Mouse (Mus musculus) layer of hippocampus, adult 2 months (tissue): ENCODE measurements around the gene Proz. TPM values are rescaled to one million over a fixed set of nuclear protein-coding genes. Genes with fewer than 3 reads are reported as not detected.
"Not testable (repeated sequence)": the region's sequence is repeated elsewhere in the genome, so short reads cannot be mapped to it uniquely, and the experiment has no call there.

ENCODE experiments used
- DNase-seq, 2 experiments: peaks; one replicate each; pipeline ENCODE4 v3.0.0; 2022; ENCODE audit warnings: low spot score in 2 of 2
- H3K27ac ChIP-seq: fragments of 200-600 bp; 2 replicates; pipeline ENCODE4 v1.8.1; 2022
- H3K4me3 ChIP-seq: fragments of 200-600 bp; 2 replicates; pipeline ENCODE4 v1.8.1; 2022; ENCODE audit warnings: mild to moderate bottlenecking
- CTCF ChIP-seq: fragments of 200-600 bp; conservative IDR thresholded peaks from 2 replicates; pipeline ENCODE4 v1.8.1; 2022; ENCODE audit warnings: antibody characterized with exemption, mild to moderate bottlenecking, moderate library complexity
- total RNA-seq, 2 experiments: library from RNA; stranded (reverse); gene quantifications; 2 replicates each; pipeline ENCODE4 v1.2.3; 2021

The Proz gene
- total RNA-seq, 2 experiments from 2014 or later = not detected

- no peak for DNase-seq
- no peak for TF ChIP-seq CTCF
- Histone ChIP-seq H3K4me3 (no peak overlapping the region), H3K27ac (no peak overlapping the region)
Observed at GRCm38 (mm10) chr8:13057351-13057750, 3.4 kb upstream of the Proz start.

DNA sequence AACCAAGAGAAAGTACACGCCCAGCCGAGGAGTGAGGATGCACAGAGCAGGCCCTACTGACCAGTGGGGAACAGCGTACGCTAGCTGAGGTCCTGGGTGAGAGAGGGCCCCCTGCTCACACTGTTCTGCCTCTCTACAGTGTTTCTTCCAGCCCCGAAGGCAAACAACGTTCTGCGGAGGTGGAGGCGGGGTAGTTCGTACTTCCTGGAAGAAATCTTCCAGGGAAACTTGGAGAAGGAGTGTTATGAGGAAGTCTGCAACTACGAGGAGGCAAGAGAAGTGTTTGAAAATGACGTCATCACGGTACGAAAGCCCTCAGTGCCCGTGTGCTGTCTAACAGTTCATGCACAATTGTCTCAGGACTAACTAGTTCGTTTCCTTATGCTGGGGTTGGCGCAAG, 2.4 kb downstream of the Proz start:
- no peak for TF ChIP-seq CTCF
- Histone ChIP-seq H3K27ac (no peak overlapping the region), H3K4me3 (no peak overlapping the region)
- DNase-seq = no peak

- DNase-seq = no peak
- no peak for TF ChIP-seq CTCF
- Histone ChIP-seq H3K4me3 (no peak overlapping the region), H3K27ac (no peak overlapping the region)
Observed at GRCm38 (mm10) chr8:13073255-13073654, 12.5 kb downstream of the Proz start.

DNA sequence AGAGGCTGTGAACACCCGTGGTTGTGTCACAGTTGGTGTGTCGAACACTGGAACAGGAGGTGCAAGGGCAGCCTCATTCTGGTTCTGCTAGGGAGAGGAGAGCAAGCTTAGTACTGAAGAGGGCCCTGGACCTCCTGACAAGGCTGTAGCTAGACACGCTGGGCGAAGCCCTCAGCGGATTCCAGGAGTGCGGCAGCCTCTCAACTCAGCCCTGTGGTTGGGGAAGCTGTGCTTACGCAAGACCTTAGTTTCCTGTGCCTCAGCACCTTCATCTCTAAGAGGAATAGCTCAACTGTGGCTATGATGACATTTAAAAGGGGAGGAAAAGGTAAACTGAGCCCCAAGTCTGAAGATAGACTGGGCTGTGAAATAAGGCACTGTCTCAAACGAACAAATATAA, 14.3 kb downstream of the Proz start:
- H3K4me3 ChIP-seq = no peak overlapping the region
- H3K27ac ChIP-seq = no peak overlapping the region
- no peak for TF ChIP-seq CTCF
- DNase-seq = no peak

DNA sequence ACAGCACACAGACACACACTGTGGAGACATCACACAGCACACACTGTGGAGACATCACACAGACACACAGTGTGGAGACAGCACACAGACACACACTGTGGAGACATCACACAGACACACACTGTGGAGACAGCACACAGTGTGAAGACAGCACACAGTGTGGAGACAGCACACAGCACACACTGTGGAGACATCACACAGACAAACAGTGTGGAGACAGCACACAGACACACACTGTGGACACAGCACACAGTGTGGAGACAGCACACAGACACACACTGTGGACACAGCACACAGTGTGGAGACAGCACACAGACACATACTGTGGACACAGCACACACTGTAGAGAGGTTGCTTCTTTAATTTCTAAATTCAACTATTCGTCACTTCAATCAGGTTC, 14.9 kb downstream of the Proz start:
- not testable (repeated sequence) for H3K27ac ChIP-seq, H3K4me3 ChIP-seq, DNase-seq

DNA sequence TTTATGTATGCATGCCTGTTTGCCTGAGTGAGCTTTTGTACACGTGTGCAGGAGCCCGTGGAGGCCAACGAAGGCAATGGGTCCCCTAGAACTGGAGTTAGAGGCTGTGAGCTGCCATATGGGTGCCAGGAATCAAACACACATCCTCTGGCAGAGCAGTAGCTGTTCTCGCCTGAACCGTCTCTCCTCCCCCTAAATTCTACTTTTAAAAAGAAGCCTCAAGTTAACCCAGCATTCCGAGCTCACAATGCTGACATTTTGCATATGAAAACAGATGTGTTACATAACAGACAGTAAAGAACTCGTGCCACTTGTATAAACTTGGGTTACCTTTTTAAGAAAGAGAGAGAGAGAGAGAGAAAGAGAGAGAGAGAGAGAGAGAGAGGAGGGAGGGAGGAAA, 16.8 kb downstream of the Proz start:
- no peak for TF ChIP-seq CTCF
- no peak for DNase-seq
- no peak overlapping the region for H3K27ac ChIP-seq
- H3K4me3 ChIP-seq = no peak overlapping the region

DNA sequence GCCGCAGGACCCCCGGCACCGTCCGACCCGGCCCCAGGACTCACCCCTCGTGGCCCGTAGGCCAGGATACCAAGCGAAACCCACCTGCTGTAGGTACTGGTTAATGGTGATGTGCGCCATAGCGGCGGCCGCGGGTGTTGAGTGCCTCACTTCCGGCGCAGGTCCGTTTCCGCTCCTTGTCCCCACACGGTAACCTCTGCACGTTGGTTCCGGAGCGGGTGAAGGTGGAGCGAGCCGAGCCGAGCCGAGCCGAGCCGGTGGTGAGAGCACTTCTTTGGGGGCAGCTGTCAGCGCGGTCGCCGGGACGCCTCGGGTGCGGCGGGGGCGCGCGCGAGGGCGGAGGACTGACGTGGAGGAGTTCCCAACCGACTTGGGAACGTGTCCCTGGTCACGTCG, 44.0 kb downstream of the Proz start:
- H3K27ac ChIP-seq = peak overlapping the region; percentile 95
- TF ChIP-seq CTCF = no peak
- peak; percentile 90 to 95 for DNase-seq

GRCm38 (mm10) chr8:13105087-13105881, 44.6 kb downstream of the Proz start, which contains the start of the genes Pcid2 and Cul4a:
Gene Pcid2 (minus strand): TSS chr8:13105459.
Gene Cul4a (plus strand): TSS chr8:13105621.
- H3K27ac ChIP-seq = peak within 1 kb of the TSS; percentile 95
- DNase-seq = peak; percentile 96 to 97
- peak within 1 kb of the TSS; percentile 91 for H3K4me3 ChIP-seq
- peak; percentile 81 for TF ChIP-seq CTCF

More for the DNA sequence above, 44.0 kb downstream of the Proz start:
- H3K4me3 ChIP-seq = peak overlapping the region; percentile 91

DNA sequence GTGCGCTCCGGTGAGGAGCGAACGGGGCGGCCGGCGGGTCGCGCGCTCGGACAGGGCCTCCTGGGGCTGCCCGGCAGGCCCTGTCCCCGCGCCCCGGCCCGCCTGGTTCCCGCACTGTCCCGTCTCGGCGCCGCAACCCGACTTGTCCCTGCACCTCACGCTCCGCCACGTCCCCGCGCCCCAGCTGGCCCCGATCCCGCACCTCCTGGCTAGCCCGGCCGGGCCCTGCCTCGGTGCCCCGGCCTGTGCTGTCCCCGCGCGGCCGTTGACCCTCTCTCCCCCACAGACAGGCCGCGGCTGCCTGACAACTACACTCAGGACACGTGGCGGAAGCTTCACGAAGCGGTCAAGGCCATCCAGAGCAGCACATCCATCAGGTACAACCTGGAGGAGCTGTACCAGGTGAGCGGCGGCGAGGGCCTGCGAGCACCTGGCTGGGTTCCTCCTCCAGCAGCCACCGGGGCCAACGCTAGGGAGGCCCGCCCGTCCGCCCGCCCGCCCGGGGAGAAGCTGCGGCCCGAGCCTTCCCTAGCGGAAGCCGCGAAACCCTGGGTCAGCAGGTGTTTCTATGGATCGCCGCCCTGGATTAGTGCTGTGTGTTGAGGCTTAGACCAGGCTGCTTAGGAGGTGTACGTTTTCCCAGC, 45.3 kb downstream of the Proz start:
- DNase-seq = peak; percentile 15 to 19
- H3K27ac ChIP-seq = peak overlapping the region; percentile 95
- peak overlapping the region; percentile 91 for H3K4me3 ChIP-seq
- TF ChIP-seq CTCF = no peak

GRCm38 (mm10) chr8:13107990-13108638, 47.4 kb downstream of the Proz start:
- DNase-seq = no peak
- no peak overlapping the region for H3K4me3 ChIP-seq
- no peak overlapping the region for H3K27ac ChIP-seq
- TF ChIP-seq CTCF = no peak

- Histone ChIP-seq H3K4me3 (no peak overlapping the region), H3K27ac (no peak overlapping the region)
- DNase-seq = no peak
- TF ChIP-seq CTCF = no peak
Observed at GRCm38 (mm10) chr8:13108967-13109366, 48.3 kb downstream of the Proz start.

GRCm38 (mm10) chr8:13109416-13109960, 48.8 kb downstream of the Proz start:
- no peak for TF ChIP-seq CTCF
- Histone ChIP-seq H3K27ac (no peak overlapping the region), H3K4me3 (no peak overlapping the region)
- DNase-seq = no peak

GRCm38 (mm10) chr8:13111917-13112316, 51.2 kb downstream of the Proz start:
- Histone ChIP-seq H3K27ac (no peak overlapping the region), H3K4me3 (no peak overlapping the region)
- no peak for DNase-seq
- TF ChIP-seq CTCF = no peak
